Mouse (Mus musculus): ENCODE data around the gene Arhgap35.

- TF ChIP-seq EP300 (optimal IDR thresholded peaks at IDR 0.05) (no peak), CTCF (IDR thresholded peaks at IDR 0.05; ENCODE audit: low read depth) (no peak)
Measured at GRCm38 (mm10) chr7:16468115-16468514, 146.7 kb downstream of the Arhgap35 start.

All from stomach, postnatal 0 days (tissue).